Mouse (Mus musculus): Measurements from ENCODE around the gene Pgbd5. TPM values are rescaled to one million over a fixed set of nuclear protein-coding genes. Genes with fewer than 3 reads are reported as not detected.

Pgbd5 gene
- 9.2 and 11.6 TPM in 2 replicates for polyA plus RNA-seq (2015; fragmentation: Nextera tagmentation; extraction: Ambion mirVana)

DNA sequence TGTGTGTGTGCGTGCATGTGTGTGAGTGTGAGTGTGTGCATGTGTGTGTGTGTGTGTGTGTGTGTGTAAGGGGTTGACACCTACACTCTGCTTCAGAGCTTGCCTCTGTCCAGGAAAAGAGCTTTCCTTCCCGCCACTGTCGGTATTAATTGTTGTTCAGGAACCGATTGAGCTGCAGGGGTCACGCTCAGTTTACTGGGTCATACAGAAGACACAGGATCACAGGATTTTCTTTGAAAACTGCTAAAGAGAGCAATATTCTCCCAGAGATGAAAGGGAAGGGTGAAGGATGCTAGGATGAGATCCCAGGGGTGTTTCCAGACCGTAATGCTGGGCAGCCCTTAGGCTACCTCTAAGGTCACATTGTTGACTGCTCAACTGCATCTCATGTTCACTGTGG is at the start of gene Pgbd5:
Gene Pgbd5 (minus strand): TSS at position 101 of the 400 bp plus-strand sequence.
- H3K36me3 ChIP-seq: no peaks in the 10 kb centered on the region
- H3K4me2 ChIP-seq: no peak within 1 kb of the TSS
- ATAC-seq (ENCODE audit: low read depth): no peak
- H3K9ac ChIP-seq: no peak within 1 kb of the TSS
- 65% methylated on average over 6 of the region's 6 CpGs for WGBS
- H3K4me3 ChIP-seq: no peak within 1 kb of the TSS
- H3K27ac ChIP-seq (replicated peaks): no peak within 1 kb of the TSS
- no peaks in the 10 kb centered on the region for H3K9me3 ChIP-seq
- H3K27me3 ChIP-seq: no peaks in the 10 kb centered on the region
- peaks cover 16% of the 10 kb centered on the region for H3K4me1 ChIP-seq (replicated peaks)

DNA sequence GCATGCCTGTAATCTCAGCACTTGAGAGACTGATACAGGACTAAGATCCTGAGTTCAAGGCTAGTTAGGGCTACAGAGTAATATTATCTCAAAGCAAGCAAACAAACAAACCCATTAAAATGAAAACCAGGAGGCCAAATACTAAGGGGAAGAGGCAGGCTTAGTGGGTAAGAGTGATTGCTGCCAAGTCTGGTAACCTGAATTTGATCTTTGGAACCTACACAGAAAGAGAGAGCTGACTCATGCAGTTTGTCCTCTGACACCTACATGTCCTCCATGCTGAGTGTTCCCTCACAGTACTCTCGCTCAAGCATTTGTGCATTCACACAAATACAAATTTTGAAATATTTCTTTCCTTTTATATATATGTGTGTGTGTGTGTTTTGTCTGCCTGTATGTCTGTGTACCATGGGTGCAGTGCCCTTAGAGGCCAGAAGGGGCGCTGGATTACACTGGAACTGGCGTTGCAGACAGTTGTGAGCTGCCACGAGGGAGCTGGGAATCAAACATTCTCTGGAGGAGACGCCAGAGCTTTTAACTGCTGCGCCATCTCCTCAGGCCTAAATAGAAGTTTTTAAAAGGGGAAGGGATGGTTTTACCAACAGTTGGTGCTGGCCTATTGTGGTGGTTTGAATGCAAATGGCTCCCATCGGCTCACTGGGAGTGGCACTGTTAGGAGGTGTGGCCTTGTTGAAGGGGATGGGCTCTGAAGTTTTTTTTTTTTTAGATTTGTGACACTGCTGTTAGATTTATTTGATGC is 44.1 kb upstream of the Pgbd5 start:
- Histone ChIP-seq H3K4me1 (replicated peaks) (peaks cover 5% of the 10 kb centered on the region; the same call in 1 of the 2 replicates), H3K27ac (replicated peaks) (no peak overlapping the region), H3K4me3 (no peak overlapping the region), H3K27me3 (no peaks in the 10 kb centered on the region), H3K9me3 (no peaks in the 10 kb centered on the region), H3K9ac (no peak overlapping the region), H3K4me2 (no peak overlapping the region), H3K36me3 (no peaks in the 10 kb centered on the region)
- no peak for ATAC-seq (ENCODE audit: low read depth)
- WGBS: 72% methylated on average over 7 of the region's 7 CpGs

DNA sequence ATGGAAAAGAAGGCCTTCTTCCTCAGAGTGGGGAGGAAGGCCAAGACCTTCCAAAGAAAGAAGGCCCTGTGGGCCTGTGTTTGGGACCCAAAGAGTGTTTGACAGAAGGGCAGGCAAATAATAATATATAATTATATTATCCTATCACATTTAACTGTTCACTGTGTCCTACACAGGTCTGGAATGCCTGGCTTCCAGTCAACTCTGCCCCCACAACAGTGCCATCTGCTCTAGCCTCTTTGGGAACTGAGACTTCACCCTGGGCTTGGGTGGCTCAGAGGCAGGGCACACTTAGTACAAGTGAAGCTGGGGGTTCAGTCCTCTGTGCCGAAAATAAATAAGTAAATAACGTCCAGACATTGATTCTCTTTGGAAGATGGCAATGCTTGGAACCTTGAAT is 43.3 kb upstream of the Pgbd5 start:
- no peak for ATAC-seq (ENCODE audit: low read depth)
- H3K9ac ChIP-seq: no peak overlapping the region
- 89% methylated on average over 2 of the region's 2 CpGs for WGBS
- no peak overlapping the region for H3K27ac ChIP-seq (replicated peaks)
- H3K4me1 ChIP-seq (replicated peaks): peaks cover 5% of the 10 kb centered on the region; the same call in 1 of the 2 replicates
- no peaks in the 10 kb centered on the region for H3K9me3 ChIP-seq
- H3K27me3 ChIP-seq: no peaks in the 10 kb centered on the region
- no peak overlapping the region for H3K4me2 ChIP-seq
- no peak overlapping the region for H3K4me3 ChIP-seq
- H3K36me3 ChIP-seq: no peaks in the 10 kb centered on the region

DNA sequence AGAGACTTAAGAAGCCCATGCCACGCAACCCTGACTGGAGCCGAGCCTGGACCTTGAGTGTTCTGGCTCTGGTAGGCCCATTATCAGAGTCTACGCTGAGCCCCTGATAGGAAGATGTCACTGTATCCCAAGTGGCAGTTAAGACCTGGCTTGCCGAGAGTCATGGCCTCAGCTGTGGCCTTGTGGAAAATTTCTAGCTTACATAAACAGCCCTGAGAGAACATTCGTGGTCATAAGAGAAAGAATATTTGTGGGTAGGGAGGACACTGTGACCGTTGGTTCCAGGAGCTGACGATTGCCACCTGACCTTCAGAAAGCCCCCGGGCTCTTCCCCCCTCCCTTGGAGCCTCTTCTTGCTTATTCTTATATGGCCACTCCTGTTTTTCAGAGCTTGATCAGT is 40.9 kb upstream of the Pgbd5 start:
- no peaks in the 10 kb centered on the region for H3K27me3 ChIP-seq
- H3K9ac ChIP-seq: no peak overlapping the region
- no peak for ATAC-seq (ENCODE audit: low read depth)
- 88% methylated on average over 8 of the region's 8 CpGs for WGBS
- H3K4me2 ChIP-seq: no peak overlapping the region
- H3K27ac ChIP-seq (replicated peaks): no peak overlapping the region
- H3K4me1 ChIP-seq (replicated peaks): peaks cover 13% of the 10 kb centered on the region
- no peaks in the 10 kb centered on the region for H3K36me3 ChIP-seq
- no peaks in the 10 kb centered on the region for H3K9me3 ChIP-seq
- H3K4me3 ChIP-seq: no peak overlapping the region

DNA sequence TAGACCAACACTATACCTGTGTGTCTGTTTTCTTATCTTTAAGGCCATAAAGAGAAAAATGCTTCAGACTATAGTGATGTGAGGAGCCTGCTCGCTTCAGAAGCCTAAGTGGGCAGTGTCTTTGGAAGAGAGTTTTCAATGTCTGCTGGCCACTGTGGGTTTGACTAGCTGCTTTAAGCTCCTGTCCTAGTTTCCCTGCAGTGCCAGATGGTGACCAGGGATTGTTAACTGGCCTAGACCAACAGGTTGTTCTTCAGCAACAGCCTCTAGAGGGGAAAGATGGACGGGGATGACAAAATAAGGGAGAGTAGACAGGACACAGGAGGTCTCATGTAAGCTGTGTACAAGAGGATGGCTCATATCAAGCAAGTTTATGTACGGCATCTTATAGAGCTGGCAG is 39.8 kb upstream of the Pgbd5 start:
- Histone ChIP-seq H3K27ac (replicated peaks) (no peak overlapping the region), H3K36me3 (no peaks in the 10 kb centered on the region), H3K4me3 (no peak overlapping the region), H3K9me3 (no peaks in the 10 kb centered on the region), H3K9ac (no peak overlapping the region), H3K4me2 (no peak overlapping the region), H3K27me3 (no peaks in the 10 kb centered on the region), H3K4me1 (replicated peaks) (peaks cover 13% of the 10 kb centered on the region)
- no peak for ATAC-seq (ENCODE audit: low read depth)
- 89% methylated on average over 3 of the region's 3 CpGs for whole genome bisulfite sequencing

DNA sequence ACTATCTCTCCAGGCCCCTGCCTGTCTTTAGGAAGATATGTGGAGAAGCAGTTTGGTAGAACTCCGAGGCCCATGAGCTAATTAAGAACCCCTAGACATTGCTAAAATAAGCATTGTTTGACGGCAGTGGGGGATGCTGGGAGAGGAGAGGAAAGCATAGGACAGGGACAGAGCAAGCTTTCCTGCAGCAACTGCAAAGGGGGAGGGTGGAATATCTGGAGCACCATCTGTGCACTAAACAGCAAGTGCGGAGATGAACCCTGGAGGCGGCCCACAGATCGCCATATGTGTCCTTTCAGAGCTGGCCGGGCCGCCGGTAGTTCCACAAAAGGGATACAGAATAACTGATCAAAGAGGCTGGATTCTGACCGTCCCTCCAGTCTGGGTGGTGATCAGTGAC is 37.2 kb upstream of the Pgbd5 start:
- no peaks in the 10 kb centered on the region for H3K36me3 ChIP-seq
- 20% methylated on average over 9 of the region's 9 CpGs for WGBS
- H3K4me2 ChIP-seq: no peak overlapping the region
- H3K4me3 ChIP-seq: no peak overlapping the region
- H3K4me1 ChIP-seq (replicated peaks): peaks cover 13% of the 10 kb centered on the region
- H3K9ac ChIP-seq: no peak overlapping the region
- H3K9me3 ChIP-seq: no peaks in the 10 kb centered on the region
- no peak for ATAC-seq (ENCODE audit: low read depth)
- no peaks in the 10 kb centered on the region for H3K27me3 ChIP-seq
- H3K27ac ChIP-seq (replicated peaks): peak overlapping the region; percentile 59; the same call in 1 of the 2 replicates

DNA sequence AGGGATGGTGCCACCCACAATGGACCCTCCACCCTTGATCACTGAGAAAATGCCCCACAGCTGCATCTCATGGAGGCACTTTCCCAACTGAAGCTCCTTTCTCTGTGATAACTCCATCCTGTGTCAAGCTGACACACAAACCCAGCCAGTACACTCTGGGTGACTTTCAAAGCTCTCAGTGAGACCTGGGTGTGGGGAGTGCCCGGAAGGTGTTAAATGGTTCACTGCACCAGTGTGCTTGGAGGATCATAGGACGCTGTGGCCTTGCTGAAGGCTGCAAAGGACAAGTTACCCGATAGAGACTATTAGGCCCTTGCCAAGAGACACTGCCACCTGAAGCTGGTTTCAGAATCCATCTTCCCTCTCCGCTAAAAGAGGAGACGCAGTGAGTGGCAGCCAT is 36.2 kb upstream of the Pgbd5 start:
- Histone ChIP-seq H3K27ac (replicated peaks) (no peak overlapping the region), H3K4me1 (replicated peaks) (peaks cover 13% of the 10 kb centered on the region), H3K4me2 (no peak overlapping the region), H3K4me3 (no peak overlapping the region), H3K9ac (no peak overlapping the region), H3K36me3 (no peaks in the 10 kb centered on the region), H3K27me3 (no peaks in the 10 kb centered on the region), H3K9me3 (no peaks in the 10 kb centered on the region)
- 85% methylated on average over 5 of the region's 5 CpGs for WGBS
- ATAC-seq (ENCODE audit: low read depth): no peak

DNA sequence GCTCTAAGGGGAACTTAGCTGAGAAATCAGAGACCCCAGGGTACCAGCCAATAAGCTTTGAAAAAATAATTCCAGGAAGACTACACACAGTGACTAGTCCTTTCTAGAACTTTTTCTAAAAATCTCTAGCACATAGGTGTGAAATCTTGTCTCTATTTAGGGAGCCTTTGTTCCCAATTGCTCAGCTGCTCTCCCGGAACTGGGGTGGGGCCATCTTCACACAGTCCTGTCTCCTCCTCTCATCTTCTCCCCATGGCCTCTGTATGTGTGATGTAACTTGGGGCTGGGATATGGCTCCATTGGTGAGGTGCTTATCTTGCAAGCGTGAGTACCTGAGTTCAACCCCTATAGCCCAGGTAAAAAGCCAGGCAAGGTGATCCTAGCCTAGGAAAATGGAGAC is 25.2 kb upstream of the Pgbd5 start:
- Histone ChIP-seq H3K4me1 (replicated peaks) (peaks cover 32% of the 10 kb centered on the region), H3K9ac (no peak overlapping the region), H3K27me3 (no peaks in the 10 kb centered on the region), H3K9me3 (no peaks in the 10 kb centered on the region), H3K27ac (replicated peaks) (no peak overlapping the region), H3K4me2 (no peak overlapping the region), H3K36me3 (no peaks in the 10 kb centered on the region), H3K4me3 (no peak overlapping the region)
- 84% methylated on average over 2 of the region's 2 CpGs for WGBS
- ATAC-seq (ENCODE audit: low read depth): no peak

DNA sequence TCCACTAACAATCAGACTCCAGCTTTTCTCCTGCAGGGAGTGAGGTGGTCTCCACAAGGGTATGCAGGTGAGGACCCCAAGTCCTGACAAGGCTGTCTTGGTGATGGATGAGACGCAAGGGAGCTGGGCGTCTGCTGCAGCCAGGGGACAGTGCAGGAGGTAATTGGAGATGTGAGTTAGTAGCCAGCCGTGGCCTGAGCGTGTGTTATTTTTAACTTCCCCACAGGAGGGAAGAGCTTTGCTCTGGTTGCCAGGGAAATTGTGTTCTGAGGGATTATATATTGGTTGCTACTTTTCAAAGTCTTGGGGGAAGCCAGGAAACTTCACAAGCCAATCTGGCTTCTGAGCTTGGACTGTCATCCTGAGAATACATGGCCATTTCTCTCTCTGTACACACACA is 23.7 kb upstream of the Pgbd5 start:
- Histone ChIP-seq H3K9ac (no peak overlapping the region), H3K36me3 (no peaks in the 10 kb centered on the region), H3K4me3 (no peak overlapping the region), H3K4me2 (no peak overlapping the region), H3K27ac (replicated peaks) (no peak overlapping the region), H3K4me1 (replicated peaks) (peaks cover 32% of the 10 kb centered on the region), H3K9me3 (no peaks in the 10 kb centered on the region), H3K27me3 (no peaks in the 10 kb centered on the region)
- no peak for ATAC-seq (ENCODE audit: low read depth)
- 31% methylated on average over 4 of the region's 4 CpGs for WGBS

DNA sequence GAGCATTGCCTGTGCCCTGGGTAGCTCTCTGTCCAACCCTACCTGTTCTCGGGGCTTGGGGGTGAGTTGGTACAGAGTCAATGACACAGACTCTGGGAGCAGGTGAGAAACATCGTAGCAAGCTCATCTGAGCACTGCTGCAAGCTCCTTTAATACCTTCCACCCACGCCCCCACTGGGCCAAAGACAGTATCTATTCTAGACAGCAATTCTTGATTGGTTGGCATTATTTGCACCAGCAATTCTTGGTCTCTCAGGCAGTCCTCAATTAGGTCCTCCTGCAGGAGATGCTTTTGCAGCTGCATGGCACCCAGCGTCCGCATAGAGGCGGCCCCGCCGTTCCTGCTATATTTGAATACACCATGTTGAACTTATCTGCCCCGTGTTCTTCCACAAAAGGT is 22.7 kb upstream of the Pgbd5 start:
- Histone ChIP-seq H3K9me3 (no peaks in the 10 kb centered on the region), H3K4me3 (no peak overlapping the region), H3K4me1 (replicated peaks) (peaks cover 23% of the 10 kb centered on the region), H3K9ac (no peak overlapping the region), H3K27ac (replicated peaks) (no peak overlapping the region), H3K36me3 (no peaks in the 10 kb centered on the region), H3K27me3 (no peaks in the 10 kb centered on the region), H3K4me2 (no peak overlapping the region)
- no peak for ATAC-seq (ENCODE audit: low read depth)
- WGBS: 81% methylated on average over 9 of the region's 9 CpGs

DNA sequence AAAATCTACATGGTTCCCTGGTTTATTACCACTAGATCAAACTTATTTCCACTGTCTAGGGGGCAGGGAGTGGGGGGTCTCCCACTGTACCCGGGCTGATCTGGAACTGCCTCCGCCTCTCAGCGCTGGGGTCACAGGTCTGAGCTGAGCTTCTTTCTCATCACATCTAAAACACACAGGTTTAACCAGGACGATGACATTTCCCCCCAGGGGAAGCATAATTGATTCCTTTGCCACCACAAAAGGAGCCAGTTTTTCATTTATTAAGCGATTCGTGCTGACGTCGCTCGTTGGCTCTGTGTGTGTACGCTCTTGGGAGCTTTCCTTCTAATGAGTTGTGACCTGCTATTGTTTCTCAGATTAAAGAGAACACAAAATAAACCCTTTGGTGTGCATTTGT is 21.6 kb upstream of the Pgbd5 start:
- no peaks in the 10 kb centered on the region for H3K9me3 ChIP-seq
- H3K9ac ChIP-seq: no peak overlapping the region
- 0 out of 2 replicates have a peak overlapping the region, but pooled peaks have one; percentile 54 for H3K27ac ChIP-seq (replicated peaks)
- ATAC-seq (ENCODE audit: low read depth): peak; percentile 57; the same call in 1 of the 2 replicates
- H3K4me1 ChIP-seq (replicated peaks): peaks cover 31% of the 10 kb centered on the region
- H3K4me3 ChIP-seq: no peak overlapping the region
- H3K36me3 ChIP-seq: no peaks in the 10 kb centered on the region
- H3K27me3 ChIP-seq: no peaks in the 10 kb centered on the region
- no peak overlapping the region for H3K4me2 ChIP-seq
- WGBS: 32% methylated on average over 10 of the region's 10 CpGs

DNA sequence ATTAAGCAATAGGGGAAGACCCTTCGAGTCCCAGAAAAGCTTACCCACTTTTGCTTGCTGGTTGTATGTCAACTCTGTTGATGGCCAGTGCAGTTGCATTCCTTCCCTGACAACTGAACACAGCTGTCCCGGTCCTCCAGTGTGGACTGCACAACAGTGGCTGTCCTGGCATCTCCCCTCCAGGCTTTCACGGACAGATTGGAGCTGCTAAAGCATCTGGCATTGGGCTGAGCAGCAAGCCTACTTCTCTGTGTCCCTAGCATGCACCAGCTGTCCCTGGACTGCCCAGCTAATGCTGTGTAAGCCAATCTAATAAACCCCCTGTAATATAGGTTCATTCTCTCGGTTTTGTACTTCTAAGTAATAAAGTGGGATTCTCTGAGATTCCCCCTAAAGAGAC is 21.2 kb upstream of the Pgbd5 start:
- no peak overlapping the region for H3K9ac ChIP-seq
- H3K27ac ChIP-seq (replicated peaks): 0 out of 2 replicates have a peak overlapping the region, but pooled peaks have one; percentile 54
- H3K9me3 ChIP-seq: no peaks in the 10 kb centered on the region
- 52% methylated on average over 4 of the region's 4 CpGs for WGBS
- no peaks in the 10 kb centered on the region for H3K27me3 ChIP-seq
- ATAC-seq (ENCODE audit: low read depth): no peak
- no peak overlapping the region for H3K4me3 ChIP-seq
- no peak overlapping the region for H3K4me2 ChIP-seq
- peaks cover 31% of the 10 kb centered on the region for H3K4me1 ChIP-seq (replicated peaks)
- no peaks in the 10 kb centered on the region for H3K36me3 ChIP-seq

DNA sequence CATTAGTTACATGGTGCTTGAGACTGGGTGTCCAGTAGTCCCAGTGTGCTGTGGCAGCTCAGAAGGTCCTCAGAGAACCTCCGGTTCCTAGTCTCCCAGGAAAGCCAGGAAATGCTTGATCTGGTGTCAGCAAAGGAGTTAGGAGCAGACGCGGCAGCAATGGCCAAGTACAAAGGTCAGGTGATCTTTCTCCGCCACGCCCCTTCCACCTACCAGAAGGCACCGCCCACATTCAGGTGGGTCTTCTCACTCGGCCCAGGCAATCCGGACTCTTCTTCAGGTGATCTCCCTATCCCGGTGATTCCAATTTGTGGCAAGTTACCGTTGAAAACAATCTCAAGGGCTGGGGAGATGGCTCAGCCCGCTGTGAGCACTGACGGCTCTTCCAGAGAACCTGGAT is 20.2 kb upstream of the Pgbd5 start:
- Histone ChIP-seq H3K4me3 (no peak overlapping the region), H3K4me2 (no peak overlapping the region), H3K27ac (replicated peaks) (no peak overlapping the region), H3K4me1 (replicated peaks) (peaks cover 31% of the 10 kb centered on the region), H3K9me3 (no peaks in the 10 kb centered on the region), H3K9ac (no peak overlapping the region), H3K27me3 (no peaks in the 10 kb centered on the region), H3K36me3 (no peaks in the 10 kb centered on the region)
- 43% methylated on average over 12 of the region's 12 CpGs for WGBS
- ATAC-seq (ENCODE audit: low read depth): no peak
